Mouse (Mus musculus): ENCODE data around the gene Tspan18. TPM values are rescaled to one million over a fixed set of nuclear protein-coding genes. Genes with fewer than 3 reads are reported as not detected.

Gene Tspan18
- polyA plus RNA-seq, 1 experiment from 2014 or later: 0.07 TPM

DNA sequence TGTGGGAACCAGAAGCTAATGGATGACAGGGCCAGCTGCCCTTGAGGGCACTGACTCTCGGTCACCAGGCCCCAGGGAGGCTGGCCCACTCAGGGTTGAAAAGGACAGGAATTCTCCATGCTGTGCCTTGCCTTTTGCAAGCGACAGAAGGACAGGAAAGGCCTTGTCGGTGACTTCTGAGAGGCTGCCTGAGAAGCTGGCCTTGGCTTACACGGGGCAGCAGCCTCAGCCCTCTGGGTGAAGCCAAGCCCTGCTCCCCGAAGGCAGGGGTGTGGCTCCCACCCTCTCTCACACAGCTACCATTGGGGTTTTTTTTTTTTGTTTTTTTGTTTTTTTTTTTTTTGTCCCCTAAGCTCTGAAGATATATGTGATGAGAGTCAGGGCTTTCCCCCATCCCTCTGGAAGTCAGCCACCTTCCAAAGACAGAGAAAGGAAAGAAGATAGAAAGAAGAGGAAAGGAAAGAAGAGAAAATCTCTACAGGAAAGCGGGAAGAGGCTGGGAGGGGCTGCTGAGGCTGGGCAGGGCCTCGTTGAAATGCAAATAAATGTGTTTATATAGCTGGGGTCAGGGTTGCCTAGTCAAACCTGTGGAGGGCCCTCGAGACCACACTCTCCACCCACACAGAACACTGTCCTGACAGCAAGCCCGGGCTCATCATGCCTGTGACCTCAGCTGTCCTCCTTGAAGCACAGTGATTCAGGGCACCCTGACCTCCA is 143.4 kb downstream of the Tspan18 start:
- Histone ChIP-seq H3K79me2 (ENCODE audit: inconsistent target) (no peaks in the 10 kb centered on the region), H3K4me3 (ENCODE audit: inconsistent target) (no peak overlapping the region), H3K27ac (no peak overlapping the region), H3K36me3 (ENCODE audit: inconsistent target) (no peaks in the 10 kb centered on the region)
- WGBS (ENCODE audit: missing documents): 44% methylated on average over 9 of the region's 9 CpGs

DNA sequence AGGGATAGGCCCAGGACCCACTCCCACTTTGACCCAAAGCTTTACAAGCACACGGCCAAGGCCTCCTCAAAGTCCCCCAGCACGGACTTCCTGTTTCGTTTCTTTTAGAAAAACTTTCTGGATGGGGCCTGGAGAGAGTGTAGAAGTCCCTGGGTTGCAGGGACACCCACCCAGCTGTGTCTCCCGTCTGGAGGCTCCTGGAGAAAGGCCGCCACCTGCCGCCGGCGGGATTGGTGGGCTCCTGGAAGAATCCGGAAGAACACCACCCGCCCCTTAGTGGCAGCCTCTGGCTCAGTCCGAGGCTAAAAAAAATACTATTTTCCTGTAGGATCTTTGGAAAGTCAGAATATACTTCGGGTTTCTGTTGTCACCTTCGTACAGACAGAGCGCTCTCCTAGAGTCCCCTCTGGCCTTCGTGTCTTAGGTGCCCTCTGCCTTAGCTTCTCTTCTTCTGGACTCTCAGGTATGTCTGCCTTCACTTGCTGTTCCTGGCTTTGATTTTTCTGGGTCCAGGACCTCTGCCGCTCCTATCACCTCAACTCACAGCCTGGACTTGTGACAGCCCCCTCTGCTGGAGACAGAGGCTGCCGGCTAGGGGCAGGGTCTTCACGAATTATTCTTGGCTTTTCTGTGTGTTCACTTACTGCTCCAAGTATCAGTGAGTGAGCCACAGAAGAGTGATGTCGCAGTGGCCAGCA is 145.4 kb downstream of the Tspan18 start:
- peak overlapping the region; percentile 16 for H3K4me3 ChIP-seq (ENCODE audit: inconsistent target)
- no peaks in the 10 kb centered on the region for H3K36me3 ChIP-seq (ENCODE audit: inconsistent target)
- 15% methylated on average over 19 of the region's 19 CpGs for WGBS (ENCODE audit: missing documents)
- no peak overlapping the region for H3K27ac ChIP-seq
- H3K79me2 ChIP-seq (ENCODE audit: inconsistent target): no peaks in the 10 kb centered on the region

DNA sequence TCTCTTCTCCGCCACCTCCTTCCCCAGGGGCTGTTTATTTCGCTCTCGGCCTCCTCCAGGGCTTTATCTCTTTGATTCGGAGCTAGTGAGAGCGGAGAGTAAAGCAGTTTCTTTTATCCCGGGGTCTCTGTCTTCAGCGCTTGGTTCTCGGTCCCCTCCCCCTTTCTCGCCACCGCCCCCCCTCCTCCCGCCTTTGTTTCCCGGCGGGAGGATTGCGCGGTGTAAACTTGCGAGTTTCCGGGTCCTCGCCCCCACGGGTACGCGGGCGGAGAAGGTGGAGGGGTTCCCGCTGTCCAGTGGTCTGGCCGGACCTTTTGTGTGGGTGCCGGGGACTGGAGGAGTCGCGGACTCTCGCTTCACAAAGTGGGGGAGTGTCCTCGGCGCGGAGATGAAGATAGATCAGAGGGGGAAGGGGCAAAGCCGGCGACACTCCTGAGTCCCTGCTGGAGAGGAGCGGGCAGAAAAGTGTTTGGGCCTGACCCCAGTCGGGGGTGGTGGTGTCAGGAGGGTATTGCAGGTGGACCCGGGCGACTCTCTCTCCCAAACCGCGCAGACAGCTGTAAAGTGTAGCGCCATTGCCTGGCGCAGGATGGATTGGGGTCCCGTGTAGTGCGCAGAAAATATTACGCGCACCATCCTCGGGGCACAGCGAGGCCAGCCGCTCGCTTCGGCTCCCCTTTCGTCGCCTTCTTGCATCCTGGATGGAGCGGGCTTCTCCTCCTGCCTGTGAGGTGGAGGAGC is 146.1 kb downstream of the Tspan18 start:
- 2% methylated on average over 53 of the region's 53 CpGs for WGBS (ENCODE audit: missing documents)
- Histone ChIP-seq H3K36me3 (ENCODE audit: inconsistent target) (no peaks in the 10 kb centered on the region), H3K4me3 (ENCODE audit: inconsistent target) (peak overlapping the region; percentile 16), H3K27ac (no peak overlapping the region), H3K79me2 (ENCODE audit: inconsistent target) (no peaks in the 10 kb centered on the region)

GRCm38 (mm10) chr2:93187323-93187996 is 146.8 kb downstream of the Tspan18 start, which contains the start of gene Trp53i11:
Gene Trp53i11 (plus strand): TSS chr2:93187548.
- H3K79me2 ChIP-seq (ENCODE audit: inconsistent target): no peaks in the 10 kb centered on the region
- 2% methylated on average over 67 of the region's 69 CpGs for WGBS (ENCODE audit: missing documents)
- H3K4me3 ChIP-seq (ENCODE audit: inconsistent target): peak within 1 kb of the TSS; percentile 16
- H3K36me3 ChIP-seq (ENCODE audit: inconsistent target): no peaks in the 10 kb centered on the region
- no peak within 1 kb of the TSS for H3K27ac ChIP-seq

DNA sequence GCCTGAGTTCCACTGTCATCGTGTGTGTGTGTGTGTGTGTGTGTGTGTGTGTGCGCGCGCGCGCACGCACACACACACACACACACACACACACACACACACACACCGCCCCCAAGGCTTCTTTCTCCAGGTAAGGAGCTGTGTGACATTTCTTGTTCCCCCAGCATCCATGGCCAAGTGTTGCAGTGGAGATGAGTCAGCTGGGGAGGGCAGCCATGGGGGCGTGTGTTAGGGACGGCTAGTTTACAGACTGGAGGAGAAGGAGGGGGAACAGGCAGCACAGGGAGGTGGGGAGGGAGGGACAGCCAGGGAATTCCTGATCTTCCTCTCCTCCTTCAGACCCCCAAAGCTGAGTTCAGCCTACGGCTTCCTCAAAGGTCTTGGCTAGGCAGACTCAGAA is 151.4 kb downstream of the Tspan18 start:
- WGBS (ENCODE audit: missing documents): 7% methylated on average over 3 of the region's 11 CpGs
- Histone ChIP-seq H3K36me3 (ENCODE audit: inconsistent target) (no peaks in the 10 kb centered on the region), H3K79me2 (ENCODE audit: inconsistent target) (no peaks in the 10 kb centered on the region), H3K4me3 (ENCODE audit: inconsistent target) (no peak overlapping the region), H3K27ac (no peak overlapping the region)

DNA sequence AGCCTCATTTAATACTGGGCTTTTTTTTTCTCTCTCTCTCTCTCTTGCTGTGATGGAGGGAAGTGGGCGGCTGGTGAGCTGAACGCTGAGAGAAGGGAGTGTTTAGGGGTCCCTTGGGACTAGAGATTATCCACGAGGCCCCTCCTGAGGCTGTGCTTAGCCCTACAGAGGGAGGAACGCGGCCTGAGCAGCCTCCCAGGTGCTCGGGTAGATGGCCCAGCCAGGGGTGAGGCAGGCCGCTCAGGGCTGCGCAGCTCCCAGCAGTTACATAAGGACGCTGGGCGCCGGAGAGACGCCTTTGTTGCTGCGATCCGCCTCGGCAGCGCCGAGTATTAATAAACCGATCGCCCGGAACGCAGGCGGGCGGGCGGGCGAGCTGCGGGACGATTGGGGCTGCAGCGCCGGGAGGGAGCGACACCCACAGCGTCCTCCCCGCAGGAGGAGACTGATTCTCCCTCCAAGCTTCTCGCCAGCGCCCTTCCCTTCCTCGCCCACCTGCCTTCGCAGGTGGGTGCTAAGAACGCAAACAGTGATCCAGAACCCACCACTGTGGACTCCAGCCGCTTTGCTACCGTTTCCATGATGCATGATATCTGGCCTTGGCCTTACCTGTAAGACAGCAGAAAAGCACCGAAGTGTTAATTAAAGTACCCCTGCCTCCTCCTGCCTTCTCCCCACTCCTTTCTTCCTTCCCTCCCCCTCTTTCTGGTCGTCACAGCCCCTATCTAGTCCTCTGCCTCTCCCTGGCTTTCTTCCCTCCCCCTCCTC is 154.0 kb downstream of the Tspan18 start:
- Histone ChIP-seq H3K27ac (no peak overlapping the region), H3K36me3 (ENCODE audit: inconsistent target) (no peaks in the 10 kb centered on the region), H3K4me3 (ENCODE audit: inconsistent target) (no peak overlapping the region), H3K79me2 (ENCODE audit: inconsistent target) (no peaks in the 10 kb centered on the region)
- WGBS (ENCODE audit: missing documents): 7% methylated on average over 41 of the region's 41 CpGs

- no peak overlapping the region for H3K27ac ChIP-seq
- H3K36me3 ChIP-seq (ENCODE audit: inconsistent target): no peaks in the 10 kb centered on the region
- no peaks in the 10 kb centered on the region for H3K79me2 ChIP-seq (ENCODE audit: inconsistent target)
- H3K4me3 ChIP-seq (ENCODE audit: inconsistent target): no peak overlapping the region
- WGBS (ENCODE audit: missing documents): 93% methylated on average over 5 of the region's 5 CpGs
Observed at GRCm38 (mm10) chr2:93179603-93180002, 154.7 kb downstream of the Tspan18 start.

GRCm38 (mm10) chr2:93178313-93178677 is 156.0 kb downstream of the Tspan18 start:
- Histone ChIP-seq H3K79me2 (ENCODE audit: inconsistent target) (no peaks in the 10 kb centered on the region), H3K27ac (no peak overlapping the region), H3K36me3 (ENCODE audit: inconsistent target) (no peaks in the 10 kb centered on the region), H3K4me3 (ENCODE audit: inconsistent target) (no peak overlapping the region)
- 63% methylated on average over 4 of the region's 4 CpGs for WGBS (ENCODE audit: missing documents)

DNA sequence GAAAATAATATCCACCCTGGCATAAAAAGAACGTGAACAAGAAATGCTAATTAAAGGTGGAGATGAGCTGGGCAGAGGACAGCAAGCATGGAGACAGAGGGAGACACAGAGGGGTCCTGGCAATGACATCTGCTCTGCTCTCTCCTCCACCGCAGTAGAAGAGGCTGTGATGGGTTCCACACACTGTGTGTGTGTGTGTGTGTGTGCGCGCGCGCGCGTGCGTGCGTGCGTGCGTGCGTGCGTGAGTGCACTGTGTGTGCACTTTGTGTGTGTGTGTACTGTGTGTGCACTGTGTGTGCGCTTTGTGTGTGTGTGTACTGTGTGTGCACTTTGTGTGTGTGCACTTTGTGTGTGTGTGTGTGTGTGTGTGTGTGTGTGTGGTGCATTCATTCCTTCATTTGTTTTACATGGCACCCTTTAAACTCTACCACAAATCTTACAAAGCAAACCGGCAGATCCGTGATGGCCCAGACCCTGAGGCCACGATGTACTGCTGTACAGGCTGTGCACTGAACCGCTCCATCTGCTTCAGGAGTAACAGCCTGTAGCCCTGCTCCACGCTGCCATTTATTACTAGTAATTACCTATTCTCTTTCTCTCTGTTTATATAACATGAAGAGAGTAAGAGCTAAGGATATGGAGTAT is 156.5 kb downstream of the Tspan18 start:
- Histone ChIP-seq H3K27ac (no peak overlapping the region), H3K4me3 (ENCODE audit: inconsistent target) (no peak overlapping the region), H3K79me2 (ENCODE audit: inconsistent target) (no peaks in the 10 kb centered on the region), H3K36me3 (ENCODE audit: inconsistent target) (no peaks in the 10 kb centered on the region)
- 89% methylated on average over 20 of the region's 20 CpGs for WGBS (ENCODE audit: missing documents)

DNA sequence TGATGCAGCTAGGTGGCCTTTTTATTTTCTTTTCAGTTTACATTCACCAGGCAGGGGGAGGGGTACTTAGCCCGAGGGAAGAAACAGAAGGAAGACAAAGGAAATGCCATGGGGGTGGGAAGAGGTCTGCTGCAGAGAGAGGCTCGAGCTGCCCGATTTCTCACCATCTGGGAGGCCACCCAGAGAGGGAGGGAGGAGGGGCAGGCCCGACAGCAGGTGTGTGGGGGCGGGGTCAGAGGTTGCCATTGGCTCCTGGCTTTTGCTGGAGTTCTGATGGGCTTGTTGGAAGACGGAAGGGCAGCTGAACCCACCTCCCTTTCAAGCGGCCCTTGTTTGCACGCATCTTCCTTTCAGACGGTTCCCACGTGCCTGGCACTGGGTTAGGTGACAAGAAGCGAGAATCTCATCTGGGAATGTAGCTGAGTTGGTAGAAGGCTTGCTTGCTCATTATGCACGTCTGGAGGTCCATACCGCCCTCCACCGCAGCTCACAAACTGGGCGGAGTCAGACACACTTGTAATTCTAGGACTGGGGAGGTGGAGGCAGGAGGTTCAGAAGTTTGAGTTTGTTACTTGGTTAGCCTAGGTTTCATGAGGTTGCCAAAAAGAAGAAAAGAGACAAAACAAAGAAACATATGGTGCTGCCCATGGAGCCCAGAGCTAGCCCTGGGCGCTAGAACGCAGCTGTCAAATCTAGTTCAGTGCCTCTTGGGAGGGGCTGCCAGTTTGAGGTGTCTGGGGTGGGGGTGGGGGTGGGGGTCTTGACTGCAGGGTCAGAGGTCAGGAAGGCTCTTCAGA is 157.2 kb downstream of the Tspan18 start:
- Histone ChIP-seq H3K36me3 (ENCODE audit: inconsistent target) (no peaks in the 10 kb centered on the region), H3K27ac (no peak overlapping the region), H3K79me2 (ENCODE audit: inconsistent target) (no peaks in the 10 kb centered on the region), H3K4me3 (ENCODE audit: inconsistent target) (no peak overlapping the region)
- whole genome bisulfite sequencing (ENCODE audit: missing documents): 50% methylated on average over 16 of the region's 17 CpGs

DNA sequence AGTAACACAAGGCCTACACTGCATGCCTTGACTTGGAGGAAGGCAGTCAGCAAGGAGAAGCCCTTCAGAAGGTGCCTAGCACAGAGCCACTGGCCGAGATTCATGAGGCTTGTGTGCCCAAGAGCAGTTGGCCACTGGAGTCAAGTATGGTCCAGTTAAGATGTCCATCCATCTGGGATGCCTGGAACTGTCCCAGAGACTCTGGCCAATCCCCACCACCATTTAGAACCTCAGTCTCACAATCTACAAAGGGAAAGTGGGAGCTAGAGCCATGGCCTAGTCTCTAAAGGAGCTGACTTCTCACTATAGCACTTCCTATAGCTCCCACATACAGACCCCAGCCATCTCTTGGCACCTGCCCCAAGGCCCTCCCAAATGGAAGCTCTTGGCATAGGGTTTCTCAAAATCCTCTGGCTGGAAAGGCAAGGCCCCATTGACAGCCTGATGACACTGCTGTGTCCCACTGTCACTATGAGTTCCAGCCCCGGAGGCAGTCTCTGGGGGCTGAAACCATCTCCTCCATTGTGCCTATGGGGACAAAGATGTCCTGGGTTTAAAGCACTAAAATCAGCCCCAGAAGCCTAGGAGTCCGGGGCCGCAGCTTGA is 158.0 kb downstream of the Tspan18 start:
- no peak overlapping the region for H3K27ac ChIP-seq
- WGBS (ENCODE audit: missing documents): 81% methylated on average over 4 of the region's 4 CpGs
- no peaks in the 10 kb centered on the region for H3K36me3 ChIP-seq (ENCODE audit: inconsistent target)

DNA sequence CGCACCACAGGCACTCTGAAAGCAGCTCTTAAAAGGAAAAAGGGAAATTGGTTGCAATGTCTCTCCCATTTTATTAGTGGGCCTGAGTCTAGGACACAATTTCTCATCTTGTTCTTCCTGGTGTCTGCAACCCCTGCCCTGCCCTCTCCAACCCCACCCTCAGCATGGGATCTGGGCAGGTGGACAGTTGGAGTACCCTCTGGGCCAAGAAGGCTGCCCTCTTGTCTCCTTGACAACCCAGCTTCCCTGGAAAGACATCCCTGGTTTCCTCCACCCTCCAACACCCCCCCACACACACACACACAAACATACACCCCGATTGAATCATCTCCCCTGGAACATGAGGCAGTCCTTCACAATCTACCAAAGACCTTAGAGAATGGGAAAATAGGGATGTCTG is 158.6 kb downstream of the Tspan18 start:
- Histone ChIP-seq H3K36me3 (ENCODE audit: inconsistent target) (no peaks in the 10 kb centered on the region), H3K79me2 (ENCODE audit: inconsistent target) (no peaks in the 10 kb centered on the region), H3K4me3 (ENCODE audit: inconsistent target) (no peak overlapping the region), H3K27ac (no peak overlapping the region)
- WGBS (ENCODE audit: missing documents): 86% methylated on average over 2 of the region's 2 CpGs

More for the DNA sequence above, 158.0 kb downstream of the Tspan18 start:
- Histone ChIP-seq H3K4me3 (ENCODE audit: inconsistent target) (no peak overlapping the region), H3K79me2 (ENCODE audit: inconsistent target) (no peaks in the 10 kb centered on the region)

DNA sequence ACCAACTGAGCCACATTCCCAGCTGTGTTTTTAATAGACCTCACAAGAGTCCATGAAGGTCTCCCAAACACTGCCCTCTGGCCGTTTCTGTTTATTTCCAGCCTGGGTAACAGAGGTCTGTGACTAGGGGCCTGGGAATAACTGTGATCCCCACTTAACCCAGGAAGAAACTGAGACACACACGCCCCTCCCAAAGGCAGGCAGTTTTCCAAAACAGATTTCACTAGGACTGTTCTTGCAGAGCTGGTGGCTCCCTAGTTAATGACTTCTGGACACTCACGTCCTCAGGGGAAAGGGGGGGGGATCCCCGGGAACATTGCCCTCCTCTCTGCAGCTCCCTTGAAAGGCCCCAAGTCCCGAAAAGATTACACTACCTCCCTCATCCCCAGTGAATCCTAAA is 159.0 kb downstream of the Tspan18 start:
- H3K79me2 ChIP-seq (ENCODE audit: inconsistent target): no peaks in the 10 kb centered on the region
- H3K27ac ChIP-seq: no peak overlapping the region
- no peak overlapping the region for H3K4me3 ChIP-seq (ENCODE audit: inconsistent target)
- WGBS (ENCODE audit: missing documents): 88% methylated on average over 5 of the region's 5 CpGs
- no peaks in the 10 kb centered on the region for H3K36me3 ChIP-seq (ENCODE audit: inconsistent target)

Measured in macrophage (primary cell).